Mouse (Mus musculus) granulocyte monocyte progenitor cell, adult 5-6 weeks (primary cell): ENCODE results near the gene Ecel1. TPM values are rescaled to one million over a fixed set of nuclear protein-coding genes. Genes with fewer than 3 reads are reported as not detected.

Experiments
- ATAC-seq: replicated peaks from 2 replicates; pipeline ENCODE4 v1.8.0; 2016; ENCODE audit warnings: mild to moderate bottlenecking, moderate TSS enrichment, inconsistent platforms; ENCODE audit not compliant: poor library complexity, severe bottlenecking
- total RNA-seq, 2 experiments: library from RNA; stranded (forward) in 1 of 2; stranded (reverse) in 1 of 2; fragments of 200-712, 200-1000 nt in 1 of 2; fragments of >200 nt in 1 of 2; fragmentation: Nextera tagmentation in 1 of 2; gene quantifications; 2 replicates each; pipeline ENCODE4 v1.2.3; 2014 to 2017

Gene Ecel1
- total RNA-seq, 2 experiments from 2014 or later: not detected

GRCm38 (mm10) chr1:87172316-87172715, 16.0 kb upstream of the Ecel1 start:
- no peak for ATAC-seq

- ATAC-seq: no peak
Observed at GRCm38 (mm10) chr1:87171312-87171711, 15.0 kb upstream of the Ecel1 start.

DNA sequence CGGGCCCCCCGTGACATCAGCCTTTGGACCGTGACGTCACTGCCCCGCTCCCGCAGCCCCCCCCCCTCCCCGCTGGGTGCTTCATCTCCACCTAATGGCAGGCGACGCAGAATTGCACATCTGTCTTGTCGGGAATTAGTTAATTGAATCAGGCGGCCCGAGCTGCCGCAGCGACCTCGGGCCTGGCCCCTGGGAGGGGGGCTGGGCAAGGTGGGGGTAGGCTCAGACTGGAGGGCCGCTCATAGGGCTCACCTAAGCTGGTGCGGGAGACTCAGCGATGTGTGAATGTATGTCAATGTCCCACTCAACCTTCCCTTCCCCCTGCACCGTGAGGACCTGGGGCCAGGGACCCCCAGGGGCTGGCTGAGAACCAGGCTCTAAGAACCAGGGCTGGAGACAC, 14.1 kb upstream of the Ecel1 start:
- ATAC-seq: no peak

DNA sequence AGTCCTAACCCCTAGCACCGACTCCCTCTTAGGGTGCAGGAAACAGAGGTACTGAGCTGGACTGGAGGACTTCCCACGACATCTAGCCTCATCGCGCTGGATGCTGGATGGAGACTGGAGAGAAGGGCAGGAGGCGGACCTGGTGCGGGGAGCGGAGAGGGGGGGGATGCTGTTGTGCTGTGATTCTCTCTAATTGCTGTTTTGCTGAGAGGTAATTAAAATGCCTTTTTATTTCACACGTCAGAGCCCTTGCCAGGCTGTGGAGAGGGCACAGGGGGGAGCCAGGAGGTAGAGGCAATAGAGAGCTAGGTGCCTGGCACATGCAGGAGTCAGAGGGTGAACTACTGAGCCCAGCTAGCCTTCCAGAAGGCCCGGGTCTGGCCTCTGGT, 8.5 kb upstream of the Ecel1 start:
- ATAC-seq: no peak

DNA sequence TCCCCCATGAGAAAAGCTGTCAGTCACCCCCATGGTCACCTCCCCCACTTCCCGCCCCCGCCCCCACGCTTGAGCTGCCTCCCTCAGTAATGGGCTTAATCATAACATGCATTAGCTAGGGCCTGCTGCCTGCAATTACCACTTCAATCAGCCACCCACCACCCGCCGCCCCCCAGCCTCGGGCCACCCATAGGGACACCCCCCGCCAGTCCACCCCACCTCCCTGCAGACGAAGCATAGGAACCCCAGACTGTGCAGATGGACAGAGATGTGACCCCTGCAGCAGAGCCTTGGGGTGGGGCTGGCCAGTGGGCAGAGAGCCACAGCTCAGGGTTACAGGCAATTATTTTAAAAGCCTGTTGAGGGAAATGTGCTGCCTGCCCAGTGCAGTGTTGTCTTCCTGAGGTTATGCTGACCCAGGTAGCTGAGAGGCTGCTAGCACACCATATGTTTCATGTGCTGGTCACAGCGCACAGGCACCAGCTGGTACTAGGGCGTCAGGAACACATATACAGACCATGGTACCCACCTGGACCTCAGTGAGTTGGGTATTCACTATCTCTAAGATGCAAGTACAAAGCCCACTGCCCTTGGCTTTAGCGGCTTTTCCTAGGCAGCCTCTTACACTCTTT, 8.0 kb upstream of the Ecel1 start:
- ATAC-seq: no peak

GRCm38 (mm10) chr1:87159396-87159795, 3.1 kb upstream of the Ecel1 start:
- no peak for ATAC-seq

GRCm38 (mm10) chr1:87155531-87156198, 656 bp downstream of the Ecel1 start:
- ATAC-seq: no peak

DNA sequence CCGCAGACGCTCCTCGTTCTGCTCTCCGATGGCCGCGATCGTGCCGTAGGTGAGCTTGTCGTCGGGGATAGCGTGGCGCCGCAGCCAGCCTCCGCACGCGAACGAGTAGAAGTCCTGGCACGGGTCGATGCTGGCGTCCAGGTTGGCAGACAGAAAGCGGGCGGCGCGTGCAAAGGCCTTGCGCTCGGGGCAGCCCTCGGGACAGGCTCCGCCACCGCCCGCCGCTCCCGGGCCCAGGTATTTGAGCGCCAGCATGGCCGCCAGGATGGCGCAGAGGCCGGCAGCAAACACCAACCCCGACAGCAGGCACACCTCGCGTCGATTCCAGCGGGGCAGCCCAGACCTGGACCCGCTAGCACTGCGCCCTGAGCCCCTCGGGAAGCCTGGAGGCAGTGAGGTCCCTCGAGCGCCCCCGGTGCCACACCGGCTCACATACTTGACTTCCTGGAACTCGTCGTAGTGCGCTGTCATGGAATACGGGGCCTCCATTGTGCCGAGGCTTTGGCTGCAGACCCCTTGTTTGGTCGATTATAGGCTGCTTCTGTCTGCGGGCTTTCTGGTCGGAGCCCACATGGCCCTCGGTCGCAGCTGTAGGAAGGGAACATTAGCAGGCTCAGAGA, 1.7 kb downstream of the Ecel1 start:
- ATAC-seq: no peak

GRCm38 (mm10) chr1:87153776-87154500, 2.4 kb downstream of the Ecel1 start:
- 0 out of 2 replicates have a peak, but pooled peaks have one; percentile 5 for ATAC-seq

DNA sequence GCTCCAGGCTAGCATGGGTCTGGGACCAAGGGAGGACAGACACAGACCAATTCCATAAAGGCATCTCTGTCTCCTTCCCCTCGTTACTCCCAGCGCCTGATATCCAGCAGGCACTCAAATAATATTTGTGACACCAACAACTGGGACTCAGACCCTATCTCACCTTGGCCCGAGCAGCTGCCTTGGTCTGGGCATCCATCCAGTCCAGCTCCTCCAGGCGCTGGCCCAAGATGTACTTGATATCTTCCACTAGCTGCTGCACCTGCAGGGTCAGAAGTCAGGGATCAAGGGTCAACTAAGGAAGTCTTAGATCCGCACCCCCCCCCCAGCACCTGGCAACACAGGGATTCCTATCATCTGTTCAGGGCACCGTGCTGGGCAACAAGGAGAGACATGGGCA, 5.0 kb downstream of the Ecel1 start:
- no peak for ATAC-seq

- peak; percentile 68 for ATAC-seq
Observed at GRCm38 (mm10) chr1:87149422-87149821, 6.9 kb downstream of the Ecel1 start.

DNA sequence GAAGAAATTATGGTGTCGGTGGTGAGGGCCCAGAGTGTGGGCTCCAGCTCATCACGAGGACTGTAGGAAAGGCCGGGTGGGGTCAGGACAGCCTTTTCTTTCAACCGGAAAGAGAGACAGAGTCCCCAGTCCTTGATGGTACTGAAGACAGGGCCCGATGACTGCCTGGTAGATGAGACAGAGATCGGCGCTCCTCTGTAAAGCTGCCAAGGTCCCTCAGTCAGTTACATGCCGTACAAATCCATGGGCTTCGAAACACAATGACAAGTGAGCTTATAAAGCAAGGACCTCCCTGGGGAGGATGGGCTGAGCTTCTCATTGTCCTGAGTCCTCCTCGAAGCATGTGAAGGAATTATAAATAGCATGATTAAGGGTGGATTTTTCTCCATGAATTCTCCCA, 13.2 kb downstream of the Ecel1 start:
- ATAC-seq: no peak

- no peak for ATAC-seq
Observed at GRCm38 (mm10) chr1:87142456-87142855, 13.9 kb downstream of the Ecel1 start.

DNA sequence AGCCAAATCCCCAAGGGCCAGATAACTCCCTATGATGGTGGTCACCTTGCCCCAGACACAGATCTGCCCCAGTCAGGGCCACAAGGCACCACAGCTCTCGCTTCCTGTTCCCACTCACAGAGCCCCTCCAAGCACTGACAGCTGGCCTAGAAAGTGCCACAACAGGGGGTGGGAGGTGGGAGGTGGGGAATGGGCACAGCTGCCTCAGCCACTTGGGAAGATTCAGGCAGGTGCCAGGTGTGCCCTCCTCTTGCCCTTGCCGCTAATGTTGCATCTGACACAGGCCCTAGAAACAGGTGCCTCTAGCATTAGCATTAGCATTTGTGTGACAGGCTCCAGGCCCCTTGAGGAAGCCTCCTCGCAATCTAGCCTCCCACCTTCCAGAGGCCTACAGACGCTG, 14.8 kb downstream of the Ecel1 start:
- no peak for ATAC-seq

- no peak for ATAC-seq
Observed at GRCm38 (mm10) chr1:87131803-87132202, 24.5 kb downstream of the Ecel1 start.

DNA sequence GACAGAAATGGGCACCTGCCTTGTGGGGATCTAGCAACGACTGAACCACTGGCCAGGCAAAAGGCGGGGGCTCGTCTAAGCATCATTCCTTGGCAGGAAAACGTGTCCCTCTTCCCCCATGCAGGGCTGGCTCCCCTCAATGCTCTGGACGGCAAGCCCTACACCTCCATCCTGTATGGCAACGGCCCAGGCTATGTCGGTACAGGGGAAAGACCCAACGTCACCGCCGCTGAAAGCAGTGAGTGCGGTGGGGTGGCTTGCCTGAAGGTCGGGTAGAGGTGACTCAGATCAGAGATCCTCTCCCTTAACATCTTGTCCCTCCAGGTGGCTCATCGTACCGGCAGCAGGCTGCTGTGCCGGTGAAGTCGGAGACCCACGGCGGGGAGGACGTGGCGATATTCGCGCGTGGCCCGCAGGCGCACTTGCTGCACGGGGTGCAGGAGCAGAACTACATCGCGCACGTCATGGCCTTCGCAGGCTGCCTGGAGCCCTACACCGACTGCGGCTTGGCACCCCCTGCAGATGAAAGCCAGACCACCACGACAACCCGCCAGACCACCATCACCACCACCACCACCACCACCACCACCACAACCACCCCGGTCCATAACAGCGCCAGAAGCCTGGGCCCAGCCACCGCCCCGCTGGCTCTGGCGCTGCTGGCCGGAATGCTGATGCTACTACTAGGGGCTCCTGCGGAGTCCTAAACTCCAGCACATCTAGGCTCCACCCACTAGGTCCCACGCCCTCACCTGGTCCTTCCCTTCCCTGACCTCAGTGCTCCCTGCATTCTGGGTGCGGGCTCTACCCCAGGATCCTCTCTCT, 28.9 kb downstream of the Ecel1 start:
- peak; percentile 22; the same call in 1 of the 2 replicates for ATAC-seq

- ATAC-seq: no peak
Observed at GRCm38 (mm10) chr1:87124673-87125072, 31.6 kb downstream of the Ecel1 start, which contains the start of gene Akp3. Gene Akp3 (plus strand): TSS chr1:87124973.

DNA sequence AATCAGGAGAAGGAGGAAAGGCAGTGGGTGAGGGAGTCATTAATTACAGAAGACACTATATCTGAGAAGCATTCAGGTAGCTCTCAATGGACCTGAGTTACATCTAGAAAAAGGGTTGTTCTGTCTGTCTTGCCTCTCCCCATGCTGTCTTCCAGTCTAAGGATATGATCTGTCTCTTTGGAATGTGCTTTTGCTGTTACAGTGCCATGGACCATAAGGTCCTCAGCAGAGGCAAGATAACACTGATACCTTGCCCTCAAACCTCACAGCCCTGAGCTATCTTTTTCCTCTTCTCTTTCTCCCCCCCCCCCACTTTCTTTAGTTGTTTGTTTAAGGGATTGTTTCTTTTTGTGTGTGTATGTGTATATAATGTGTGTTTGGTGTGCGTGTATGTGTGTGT, 41.5 kb downstream of the Ecel1 start:
- ATAC-seq: no peak

DNA sequence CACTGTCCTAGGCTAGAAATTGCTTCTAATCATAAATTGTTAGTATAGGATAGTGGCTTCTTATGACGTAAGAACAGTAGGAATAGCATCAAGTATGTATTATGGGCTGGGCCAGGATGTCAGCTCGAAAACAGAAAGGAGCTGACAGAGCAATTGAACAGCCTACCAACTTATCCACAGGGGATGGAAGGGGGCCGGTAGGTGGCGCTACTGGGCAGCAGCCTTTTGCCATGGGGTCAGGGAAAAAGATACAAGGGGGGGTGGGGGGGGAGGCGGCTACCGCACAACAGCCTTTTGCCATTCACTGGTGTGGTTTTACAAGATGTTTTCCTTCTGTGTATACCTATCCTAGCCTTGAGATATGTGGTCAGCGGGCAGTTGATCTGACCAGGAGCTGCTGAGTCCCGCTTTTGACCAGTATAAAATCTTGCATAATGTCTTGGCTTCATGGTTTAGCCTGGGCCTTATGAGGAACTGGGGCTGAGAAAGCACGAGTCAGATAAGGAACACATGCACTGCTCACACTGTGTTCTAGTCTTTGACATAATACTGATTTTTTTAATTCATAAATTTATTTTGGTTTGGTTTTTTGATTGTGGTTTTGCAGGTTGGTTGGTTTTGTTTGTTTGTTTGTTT, 44.5 kb downstream of the Ecel1 start:
- ATAC-seq: peak; percentile 86

- no peak for ATAC-seq
Observed at GRCm38 (mm10) chr1:87108564-87108963, 47.8 kb downstream of the Ecel1 start.
